Mouse (Mus musculus): ENCODE measurements around the gene Lctl.

Gene Lctl

DNA sequence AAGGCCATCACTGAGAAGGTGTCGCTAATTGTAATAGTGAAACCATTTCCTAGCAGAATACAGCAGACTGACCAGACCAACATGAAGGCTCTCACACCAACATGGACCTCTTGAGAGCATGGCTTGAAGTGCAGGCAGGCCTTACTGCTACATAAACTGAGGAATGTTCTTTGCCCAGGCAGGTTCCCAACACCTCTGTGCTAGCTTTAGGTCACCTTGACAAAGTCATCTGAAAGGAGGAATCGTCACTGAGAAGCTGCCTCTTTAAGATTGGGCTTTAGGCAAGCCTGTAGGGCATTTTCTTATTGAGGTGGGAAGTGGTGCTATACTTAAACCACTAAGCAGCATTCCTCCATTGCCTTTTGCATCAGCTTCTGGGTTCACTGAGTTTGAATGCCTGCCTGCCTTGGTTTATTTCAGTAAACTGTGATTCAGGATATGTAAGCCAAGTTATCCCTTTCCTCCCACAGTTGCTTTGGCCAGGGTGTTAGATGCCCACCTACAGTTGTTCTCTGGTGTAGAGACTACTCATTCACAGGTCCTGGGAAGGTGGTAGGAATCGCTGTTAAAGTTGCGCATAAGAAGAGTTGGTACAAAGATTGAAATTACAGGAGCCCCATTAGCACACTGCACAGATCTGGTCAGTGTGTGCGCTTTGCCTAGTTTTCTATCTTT, 67.4 kb downstream of the Lctl start:
- DNase-seq (ENCODE audit: low spot score in 2 of 2) = no peak
